Mouse (Mus musculus) heart, adult 2 months (tissue): Measurements from ENCODE around the gene Cpt2.

ENCODE experiments used
- CTCF ChIP-seq: fragments of 200-600 bp; IDR thresholded peaks from 2 replicates; pipeline ENCODE4 v1.8.1; 2022; ENCODE audit warnings: antibody characterized with exemption, mild to moderate bottlenecking, moderate library complexity
- POLR2A ChIP-seq: fragments of 200-500 bp; IDR thresholded peaks from 2 replicates; pipeline ENCODE4 v1.6.1; 2011; ENCODE audit warnings: mild to moderate bottlenecking, low read depth, low read length, control low read depth; ENCODE audit not compliant: insufficient read depth

GRCm38 (mm10) chr4:107942741-107943140 lies 19.3 kb upstream of the Cpt2 start:
- TF ChIP-seq POLR2A (no peak), CTCF (no peak)
